Mouse (Mus musculus) brain, embryonic 14.5 days (tissue): ENCODE data around the gene Zscan10.

Source experiments
- CTCF ChIP-seq: fragments of 200-500 bp; IDR thresholded peaks from 2 replicates; pipeline ENCODE4 v1.5.1; 2012; ENCODE audit warnings: inconsistent platforms, mild to moderate bottlenecking, moderate library complexity, borderline replicate concordance; ENCODE audit not compliant: insufficient read depth, insufficient read length; ENCODE audit errors: extremely low read depth
- POLR2A ChIP-seq: fragments of 200-500 bp; IDR thresholded peaks from 2 replicates; pipeline ENCODE4 v1.6.1; 2012; ENCODE audit warnings: mild to moderate bottlenecking, inconsistent platforms, borderline replicate concordance; ENCODE audit not compliant: poor library complexity, insufficient read depth, insufficient read length, severe bottlenecking; ENCODE audit errors: extremely low read depth

GRCm38 (mm10) chr17:23601836-23602585 is 1.4 kb downstream of the Zscan10 start:
- no peak for TF ChIP-seq POLR2A
- TF ChIP-seq CTCF, result no peak
